Mouse (Mus musculus) spleen, postnatal 4 days (tissue): Measurements from ENCODE around the gene Pakap.

Experiments used
- DNase-seq, 2 experiments: peaks; one replicate each; pipeline ENCODE4 v3.0.0; 2022; ENCODE audit warnings: low spot score in 2 of 2

The Pakap gene

GRCm38 (mm10) chr4:57674351-57674750, 106.4 kb downstream of the Pakap start:
- DNase-seq = no peak

- DNase-seq = peak in 1 of 2 experiments; percentile 44
Measured at GRCm38 (mm10) chr4:57675387-57675786, 107.4 kb downstream of the Pakap start.

- no peak for DNase-seq
Measured at GRCm38 (mm10) chr4:57677916-57678315, 109.9 kb downstream of the Pakap start.

GRCm38 (mm10) chr4:57678991-57679457, 111.0 kb downstream of the Pakap start:
- no peak for DNase-seq

GRCm38 (mm10) chr4:57680186-57680585, 112.2 kb downstream of the Pakap start:
- no peak for DNase-seq

- peak; percentile 55 to 73 for DNase-seq
Measured at GRCm38 (mm10) chr4:57681511-57681910, 113.5 kb downstream of the Pakap start.

GRCm38 (mm10) chr4:57682341-57682740, 114.4 kb downstream of the Pakap start:
- no peak for DNase-seq

GRCm38 (mm10) chr4:57682944-57683343, 115.0 kb downstream of the Pakap start:
- no peak for DNase-seq

GRCm38 (mm10) chr4:57684676-57685215, 116.8 kb downstream of the Pakap start:
- DNase-seq = no peak

GRCm38 (mm10) chr4:57686736-57687135, 118.8 kb downstream of the Pakap start:
- DNase-seq = no peak

- no peak for DNase-seq
Measured at GRCm38 (mm10) chr4:57687583-57687982, 119.6 kb downstream of the Pakap start.

GRCm38 (mm10) chr4:57688131-57688530, 120.2 kb downstream of the Pakap start:
- no peak for DNase-seq

- no peak for DNase-seq
Measured at GRCm38 (mm10) chr4:57690001-57690400, 122.0 kb downstream of the Pakap start.

GRCm38 (mm10) chr4:57690805-57691204, 122.8 kb downstream of the Pakap start:
- no peak for DNase-seq

GRCm38 (mm10) chr4:57694356-57695136, 126.6 kb downstream of the Pakap start:
- DNase-seq = no peak

GRCm38 (mm10) chr4:57696955-57697354, 129.0 kb downstream of the Pakap start:
- no peak for DNase-seq

- no peak for DNase-seq
Measured at GRCm38 (mm10) chr4:57697918-57698611, 130.1 kb downstream of the Pakap start.

- no peak for DNase-seq
Measured at GRCm38 (mm10) chr4:57701576-57701975, 133.6 kb downstream of the Pakap start.

GRCm38 (mm10) chr4:57703574-57704470, 135.8 kb downstream of the Pakap start:
- no peak for DNase-seq

GRCm38 (mm10) chr4:57704575-57704974, 136.6 kb downstream of the Pakap start:
- no peak for DNase-seq

GRCm38 (mm10) chr4:57715849-57716248, 147.9 kb downstream of the Pakap start:
- DNase-seq = no peak

GRCm38 (mm10) chr4:57716735-57717134, 148.8 kb downstream of the Pakap start:
- DNase-seq = no peak
